Mouse (Mus musculus) thymus, postnatal 25 days (tissue): Measurements from ENCODE around the gene Ikbkg.
"Not testable (repeated sequence)": the region's sequence is repeated elsewhere in the genome, so short reads cannot be mapped to it uniquely, and the experiment has no call there.

Experiments
- DNase-seq: peaks from one replicate; pipeline ENCODE4 v3.0.0; 2022

The Ikbkg gene

DNA sequence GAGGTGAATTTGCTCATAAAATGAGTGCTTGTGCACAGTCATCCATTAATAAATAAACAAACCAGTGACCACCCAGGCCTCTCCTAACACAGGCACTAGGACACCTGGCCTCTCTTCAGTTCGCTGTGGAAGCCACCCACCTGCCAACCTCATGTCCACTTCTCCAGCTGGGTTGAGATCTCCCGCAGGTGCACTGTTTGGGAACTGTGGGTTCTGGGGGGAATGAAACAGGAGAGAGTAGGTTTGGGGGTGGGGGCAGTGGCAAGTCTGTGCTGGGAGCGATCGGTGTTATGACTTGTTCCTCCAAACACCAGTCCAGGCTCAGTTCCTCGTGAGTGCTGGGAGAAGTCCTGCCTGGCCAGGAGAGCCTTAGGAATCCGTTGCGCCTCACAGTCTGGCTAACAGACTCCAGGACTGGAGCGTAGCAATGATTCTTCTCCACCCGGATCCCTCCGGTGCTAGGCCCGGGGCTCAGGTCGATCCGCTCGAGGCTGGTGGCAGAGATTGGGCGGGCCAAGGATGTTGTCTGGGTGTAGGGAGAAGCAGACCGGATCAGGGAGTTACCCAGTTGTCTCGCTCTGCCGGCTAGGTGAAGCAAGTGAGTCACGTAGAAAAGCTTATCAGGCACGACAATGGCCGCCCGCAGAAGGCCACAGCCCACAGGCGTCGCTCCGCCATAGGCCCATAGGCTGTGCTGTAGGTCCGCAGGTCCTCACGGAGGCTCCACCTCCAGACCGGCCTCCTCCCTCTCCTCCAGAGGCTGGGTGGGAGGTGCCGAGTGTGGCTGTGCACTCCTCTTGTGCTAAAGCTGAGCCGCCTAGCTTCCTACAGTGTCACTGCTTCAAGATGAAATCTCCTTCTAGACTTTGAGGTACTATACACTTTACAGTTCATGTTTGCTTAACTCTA is at the start of gene Ikbkg, which contains the start of gene Fam3a:
Ikbkg (plus strand) TSS at position 756 of the 909 bp plus-strand sequence.
Fam3a (minus strand) TSS at position 738 of the 909 bp plus-strand sequence.
- peak; percentile 82 for DNase-seq

DNA sequence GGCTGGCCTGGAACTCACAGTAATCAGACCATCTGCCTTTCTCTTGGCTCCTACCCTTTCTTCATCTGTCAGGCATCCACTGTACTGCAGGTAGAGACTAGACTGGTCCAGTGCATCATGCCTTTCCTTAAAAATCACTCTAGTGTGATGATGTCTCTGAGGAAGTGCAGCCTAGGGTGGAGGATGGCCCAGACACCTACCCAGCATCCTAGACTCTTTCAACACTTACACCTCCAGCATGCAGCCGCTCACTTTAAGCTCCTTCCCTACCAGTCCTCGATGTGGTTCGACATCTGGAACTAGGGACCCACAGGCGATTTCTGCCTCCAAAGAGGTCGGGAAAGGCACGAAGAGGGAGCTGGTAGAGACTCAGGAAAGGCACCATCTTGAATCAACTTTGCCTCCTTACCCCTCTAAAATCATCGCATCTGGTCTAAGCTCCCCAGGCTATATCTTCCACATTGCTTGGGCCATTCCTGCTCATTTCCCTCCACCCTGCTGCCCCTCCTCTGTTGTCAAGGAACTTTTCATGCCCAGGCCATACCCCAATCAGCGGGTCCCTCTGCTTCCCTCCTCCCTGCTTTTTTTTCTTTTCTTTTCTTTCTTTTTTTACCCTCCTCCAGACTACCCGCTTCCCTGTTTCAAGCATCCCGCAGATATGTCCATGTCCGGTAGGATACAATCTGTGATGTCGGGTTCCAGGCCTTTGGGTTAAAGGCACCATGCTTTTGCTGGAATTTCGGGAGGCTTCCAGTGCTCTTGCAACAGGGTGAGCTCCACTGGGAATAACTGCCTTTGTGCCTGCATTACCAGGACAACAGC is 40.2 kb upstream of the Ikbkg start:
- DNase-seq = peak; percentile 2

DNA sequence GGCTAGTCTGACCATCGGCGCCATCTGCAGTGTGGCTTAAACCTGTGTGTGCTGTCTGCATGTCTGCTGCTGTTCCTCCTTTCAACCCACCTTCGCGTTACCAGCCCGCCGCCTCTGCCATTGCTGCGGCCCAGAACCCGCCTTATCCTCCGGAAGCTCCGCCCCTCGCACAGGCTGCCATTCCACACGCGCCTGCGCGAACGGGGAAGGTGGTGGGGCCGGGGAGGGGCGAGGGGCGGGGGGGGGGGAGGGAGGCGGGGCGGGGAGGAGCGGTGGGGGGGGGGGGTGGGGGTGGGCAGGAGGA is 39.7 kb upstream of the Ikbkg start, which contains the start of gene Lage3:
Lage3 (minus strand) TSS at position 152 of the 304 bp plus-strand sequence.
- DNase-seq = peak; percentile 83

DNA sequence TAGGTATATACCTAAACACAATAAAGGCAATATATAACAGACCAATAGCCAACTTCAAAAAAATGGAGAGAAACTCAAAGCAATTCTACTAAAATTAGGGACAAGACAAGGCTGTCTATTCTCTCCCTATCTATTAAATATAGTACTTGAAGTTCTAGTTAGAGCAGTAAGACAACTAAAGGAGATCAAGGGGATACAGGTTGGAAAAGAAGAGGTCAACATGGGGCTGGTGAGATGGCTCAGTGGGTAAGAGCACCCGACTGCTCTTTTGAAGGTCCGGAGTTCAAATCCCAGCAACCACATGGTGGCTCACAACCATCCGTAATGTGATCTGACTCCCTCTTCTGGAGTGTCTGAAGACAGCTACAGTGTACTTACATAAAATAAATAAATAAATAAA is 36.0 kb upstream of the Ikbkg start:
- not testable (repeated sequence) for DNase-seq

DNA sequence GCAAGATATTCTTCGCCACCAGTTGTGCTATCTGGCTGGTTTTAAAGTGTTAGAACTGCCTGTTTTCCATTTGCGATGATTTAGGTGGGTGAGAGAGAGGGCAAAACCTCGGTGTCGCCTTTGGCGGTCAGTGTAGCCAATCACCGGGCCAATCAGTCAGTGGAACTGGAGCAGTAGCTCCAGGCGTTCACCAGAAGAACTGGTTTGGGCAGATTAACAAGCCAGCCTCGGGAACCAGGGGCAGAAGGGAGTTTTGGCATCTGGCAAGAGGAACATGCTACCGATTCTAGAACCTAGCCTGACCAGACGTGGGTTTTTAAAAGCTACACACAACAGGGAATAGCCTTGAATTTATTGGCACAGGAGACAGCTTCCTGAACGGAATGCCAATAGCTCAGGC is 33.9 kb upstream of the Ikbkg start:
- no peak for DNase-seq

DNA sequence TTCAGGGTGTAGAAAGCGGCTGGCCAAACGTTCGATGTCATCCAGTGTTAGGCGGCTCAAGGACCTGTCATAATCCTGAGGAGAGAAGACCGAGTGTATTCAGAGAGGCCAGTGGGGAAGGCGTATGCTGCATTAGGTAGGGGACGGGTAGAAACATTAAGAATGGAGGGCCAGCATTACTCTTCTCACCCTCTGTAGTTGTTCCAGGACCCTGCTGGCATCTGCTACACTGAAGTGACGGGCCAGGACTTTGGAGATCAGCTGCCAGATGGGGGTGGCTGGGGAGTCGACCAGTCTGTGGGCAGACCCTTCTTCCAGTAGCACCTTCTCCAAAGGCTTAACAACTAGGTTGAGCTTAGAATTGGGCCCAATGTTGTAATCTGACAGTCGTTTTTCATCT is 25.6 kb upstream of the Ikbkg start:
- DNase-seq = no peak

DNA sequence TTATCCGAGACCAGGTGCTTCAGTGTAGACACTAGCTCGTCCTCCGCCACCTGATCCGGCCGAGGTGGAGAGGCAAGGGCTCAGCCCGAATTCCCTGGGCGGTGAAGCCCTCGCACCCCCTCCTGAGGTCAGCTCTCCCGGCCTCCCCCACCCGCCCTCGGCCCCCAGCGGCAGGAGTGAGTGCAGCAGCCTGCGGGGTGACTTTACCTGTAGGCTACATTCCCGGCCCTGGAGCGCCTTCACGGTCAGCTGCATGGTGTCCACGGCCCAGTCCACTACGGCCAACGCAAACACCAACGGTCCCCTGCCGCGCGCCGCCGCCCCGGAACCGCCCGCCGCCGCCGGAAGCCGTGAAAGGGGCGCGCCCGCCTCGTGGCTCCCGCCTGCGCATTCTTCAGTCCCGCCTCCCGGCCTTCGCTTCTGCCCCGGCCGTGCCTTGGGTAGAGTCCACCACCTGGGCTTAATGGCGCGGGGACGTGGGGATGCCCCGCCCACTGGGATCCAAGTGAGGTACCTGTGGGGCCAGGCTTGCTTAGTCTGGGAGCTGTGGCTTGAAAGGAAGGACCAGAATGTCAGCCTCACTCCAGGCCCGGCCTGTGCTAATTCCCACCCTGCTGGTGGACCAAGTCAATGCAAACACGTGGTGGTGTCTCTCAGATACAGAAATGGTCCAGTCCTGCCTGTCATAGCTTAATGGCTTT is 24.7 kb upstream of the Ikbkg start:
- DNase-seq = peak; percentile 66

DNA sequence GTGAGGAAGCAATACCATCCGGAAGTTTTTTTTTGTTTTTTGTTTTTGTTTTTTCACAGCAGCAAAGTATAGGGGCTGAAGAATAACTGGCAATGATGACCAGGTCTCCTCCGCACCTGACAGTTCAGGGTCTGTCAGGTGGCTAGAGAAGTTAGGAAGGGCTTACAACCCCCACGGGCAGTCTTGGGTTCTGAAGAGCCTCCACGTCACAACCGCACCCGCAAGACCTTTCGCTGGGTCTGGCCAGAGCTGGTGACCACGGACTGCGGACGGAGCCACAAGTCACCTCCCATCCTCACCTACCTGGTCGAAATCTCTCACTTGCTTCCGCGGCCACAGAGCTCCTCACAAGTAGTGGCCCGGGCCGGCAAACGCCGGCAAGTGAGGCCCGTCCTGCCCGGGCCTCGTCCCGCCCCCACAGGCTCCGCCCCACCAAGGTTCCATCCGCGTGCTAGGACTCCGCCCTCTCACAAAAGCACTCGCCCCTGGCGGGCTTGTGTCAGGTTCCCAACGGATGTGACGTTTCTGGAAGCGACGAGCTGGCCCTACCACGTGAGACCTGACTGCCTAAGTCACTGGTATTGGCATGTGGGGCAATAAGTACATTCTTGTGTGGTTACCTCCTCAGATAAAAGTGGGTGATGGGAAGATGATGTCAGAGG is 20.1 kb upstream of the Ikbkg start, which contains the start of the genes Ubl4a and Slc10a3:
Ubl4a (minus strand) TSS at position 331 of the 662 bp plus-strand sequence.
Slc10a3 (minus strand) TSS at position 462 of the 662 bp plus-strand sequence.
- DNase-seq = peak; percentile 85

DNA sequence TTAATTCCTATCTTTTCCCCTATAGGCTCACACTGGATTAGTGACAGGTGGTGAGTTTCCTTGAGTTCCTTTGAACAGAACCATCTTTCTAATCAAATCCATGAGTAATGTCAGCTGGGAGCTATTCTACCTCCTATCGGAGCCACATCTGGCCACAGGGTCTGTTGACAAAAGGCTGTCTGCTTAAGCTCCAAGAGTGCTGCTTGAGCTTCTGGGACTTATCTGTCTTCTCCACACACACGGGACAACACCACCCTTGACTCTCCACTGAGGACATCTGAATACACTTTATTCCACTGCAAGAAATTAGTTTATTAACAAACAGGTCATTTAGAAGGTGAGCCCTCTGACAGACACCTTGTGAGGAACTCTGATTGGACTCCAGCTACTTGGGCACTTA is 8.6 kb upstream of the Ikbkg start:
- no peak for DNase-seq

DNA sequence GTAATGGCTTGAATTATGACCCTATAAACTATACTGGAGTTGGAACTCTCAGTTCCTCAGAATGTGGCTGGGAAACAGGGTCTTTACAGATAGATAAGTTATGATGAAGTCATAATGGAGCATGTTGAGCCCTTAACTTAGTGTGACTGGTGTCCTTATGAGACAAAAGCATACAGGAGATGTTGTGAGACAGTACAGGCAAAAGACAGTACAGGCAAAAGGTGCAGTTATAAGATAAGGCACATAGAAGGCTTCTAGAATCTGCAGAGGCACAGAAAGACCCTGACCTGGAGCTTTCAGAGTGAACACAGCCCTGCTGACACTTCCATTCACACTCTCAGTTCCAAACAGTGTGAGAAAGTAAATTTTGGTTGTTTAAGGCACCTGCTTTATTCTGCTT is 4.9 kb upstream of the Ikbkg start:
- DNase-seq = no peak

DNA sequence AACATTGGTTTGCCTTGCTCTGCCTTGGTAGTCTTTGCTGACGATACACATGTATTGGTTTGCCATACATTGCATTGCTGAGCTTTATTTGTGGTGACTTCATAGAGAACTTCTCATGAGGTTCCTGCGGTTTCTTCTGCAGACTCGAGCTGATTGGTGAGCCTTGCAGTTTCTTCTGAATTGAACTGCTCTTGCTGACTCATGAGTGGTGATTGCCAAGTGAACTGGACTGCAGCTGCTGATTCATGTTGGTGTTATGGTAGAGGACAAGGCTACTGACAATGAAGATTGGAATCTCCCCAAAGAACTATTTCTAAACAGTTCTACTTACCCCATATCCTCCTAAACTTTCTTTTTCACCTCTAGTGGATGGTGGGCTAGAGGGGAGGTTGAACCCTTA is 7.0 kb downstream of the Ikbkg start:
- DNase-seq = no peak

DNA sequence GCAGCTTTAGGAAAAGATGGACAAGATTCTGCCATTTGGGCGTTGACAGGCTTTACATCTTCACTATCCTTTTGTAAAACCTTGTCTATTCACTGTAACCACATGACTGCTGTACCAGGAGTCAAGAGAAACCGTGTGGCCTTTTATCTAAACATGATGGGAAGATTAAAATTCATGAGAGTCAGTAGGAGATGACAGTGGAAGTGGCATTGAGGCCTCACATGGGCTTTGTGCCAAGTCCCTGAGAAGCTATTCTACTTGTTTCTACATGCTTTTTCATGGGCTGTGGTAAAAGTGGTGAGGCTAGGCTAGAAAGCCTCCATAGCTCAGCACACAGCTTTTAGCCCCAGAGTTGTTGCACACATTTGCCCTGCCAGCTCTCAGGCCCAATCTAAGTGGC is 15.2 kb downstream of the Ikbkg start:
- DNase-seq = no peak

DNA sequence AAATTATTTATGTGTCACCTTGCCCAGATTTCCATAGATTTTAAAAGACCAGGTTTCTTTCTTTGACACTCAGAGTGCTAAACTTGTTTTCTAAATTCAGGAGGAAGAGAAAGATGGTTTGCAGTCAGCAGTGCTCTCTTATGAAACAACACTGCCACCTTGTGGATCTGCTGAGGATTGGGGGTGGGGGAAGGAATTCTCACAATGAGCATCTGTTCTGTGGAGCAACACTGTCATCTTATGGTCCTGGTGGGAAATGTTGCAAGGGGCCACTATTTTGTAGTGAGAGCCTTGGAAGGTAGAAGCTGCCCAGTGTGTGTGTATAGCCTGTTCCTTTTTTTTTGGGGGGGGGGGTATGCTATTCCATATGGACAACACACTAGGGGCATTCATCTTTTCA is 20.3 kb downstream of the Ikbkg start:
- DNase-seq = peak; percentile 74

DNA sequence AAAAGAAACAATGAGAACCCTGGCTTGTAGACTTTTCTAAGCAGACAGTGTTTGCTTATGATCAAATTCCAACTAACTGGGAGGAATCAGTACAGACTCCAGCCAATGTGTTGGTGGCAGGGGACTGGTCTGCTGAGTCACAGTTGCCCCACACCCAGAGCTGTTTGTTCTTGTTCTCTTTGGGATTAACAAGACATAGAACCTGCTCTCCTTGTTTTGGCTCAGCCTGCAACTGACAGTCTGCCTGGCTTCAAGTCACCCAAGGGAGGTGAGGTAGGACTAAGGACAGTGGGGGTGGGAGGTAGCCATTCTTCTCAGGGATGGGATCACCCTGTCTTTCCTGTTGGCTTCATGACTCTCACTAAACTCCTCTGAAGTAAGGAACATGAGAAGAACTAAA is 31.4 kb downstream of the Ikbkg start:
- DNase-seq = no peak

DNA sequence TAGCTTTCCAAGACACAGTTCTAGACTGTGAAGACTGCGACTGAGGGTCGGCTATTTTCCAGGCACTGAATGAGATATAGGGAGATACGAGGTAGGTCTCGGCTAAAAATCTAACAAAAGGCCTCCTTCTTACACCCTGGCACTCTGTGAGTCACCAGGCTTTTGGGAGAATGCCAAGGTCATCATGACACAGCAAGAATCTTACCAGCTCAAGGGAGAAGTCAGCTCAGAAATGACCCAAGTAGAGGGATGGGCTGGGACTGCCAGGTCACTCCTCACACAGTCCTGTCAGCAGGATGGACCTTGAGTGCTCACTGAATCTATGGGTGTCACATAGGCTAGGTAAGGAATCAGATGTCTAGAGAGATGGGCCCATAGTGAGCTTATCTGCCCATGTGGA is 32.1 kb downstream of the Ikbkg start:
- DNase-seq = no peak

DNA sequence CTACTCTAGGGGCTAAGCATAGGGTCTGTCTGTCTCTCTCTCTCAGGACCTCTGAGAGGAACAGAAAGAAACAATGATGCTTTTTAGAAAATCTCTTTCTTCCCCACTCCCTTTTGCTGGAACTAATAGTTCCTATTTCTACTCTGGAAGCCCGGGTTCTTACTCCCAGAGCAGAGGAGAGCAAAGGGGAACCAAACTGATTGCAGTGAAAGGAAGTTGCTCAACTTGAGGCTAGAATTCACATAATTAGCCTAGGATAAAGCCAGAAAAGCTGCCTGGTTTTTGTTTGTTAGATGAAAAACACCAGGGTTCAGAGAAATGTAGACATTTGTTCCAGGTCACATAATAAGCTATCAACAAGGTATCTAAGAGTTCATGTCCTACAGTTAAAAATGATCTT is 33.2 kb downstream of the Ikbkg start:
- no peak for DNase-seq

DNA sequence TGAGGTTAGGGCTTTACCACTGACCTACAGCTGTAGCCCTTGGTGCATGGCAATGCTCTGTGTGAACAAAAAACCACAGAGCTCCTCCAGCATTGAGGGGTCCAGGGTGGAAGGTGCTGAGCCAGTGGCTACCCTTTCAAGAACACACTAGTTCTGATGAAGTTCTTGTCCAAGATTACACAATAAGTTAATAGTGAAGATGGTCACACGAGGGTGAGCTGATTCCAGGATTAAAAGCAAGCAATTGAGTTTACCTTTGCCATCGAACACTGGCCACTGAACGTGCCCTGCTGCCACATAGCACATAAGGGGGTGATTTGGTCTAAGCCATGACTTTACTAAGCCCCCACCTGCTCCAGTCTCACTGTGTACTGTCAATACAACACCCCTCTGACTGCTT is 34.0 kb downstream of the Ikbkg start:
- no peak for DNase-seq

DNA sequence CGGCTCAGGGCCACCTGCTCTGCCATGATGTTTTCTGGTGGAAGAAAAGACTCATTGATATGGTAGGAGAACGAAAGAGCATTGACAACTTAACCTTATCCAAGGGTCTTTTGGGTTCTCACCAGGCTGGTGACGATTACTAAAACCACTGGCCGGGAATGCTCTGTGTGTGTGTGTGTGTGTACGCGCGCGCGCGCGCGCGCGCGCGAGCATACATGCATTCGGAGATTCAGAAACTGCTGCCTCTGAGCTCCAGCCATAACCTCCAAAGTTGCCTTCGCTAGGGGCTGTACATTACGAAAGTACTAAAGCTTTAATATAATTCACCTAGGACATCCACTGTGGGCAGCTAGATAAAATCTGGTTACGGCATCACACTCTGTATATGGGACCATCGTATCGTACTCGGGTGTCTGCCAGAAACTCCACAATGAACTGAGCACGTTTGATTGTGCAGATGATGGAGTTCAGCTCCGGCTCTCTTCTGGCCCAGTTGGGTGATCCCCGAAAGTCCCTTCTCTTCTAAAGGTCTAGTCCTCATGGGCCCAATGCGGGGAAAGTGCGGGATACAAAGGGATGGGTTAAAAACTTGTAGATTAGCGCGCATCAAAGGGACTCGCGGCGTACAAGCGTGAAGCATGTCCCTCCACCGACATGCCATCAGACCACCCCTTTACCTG is 35.2 kb downstream of the Ikbkg start:
- no peak for DNase-seq

DNA sequence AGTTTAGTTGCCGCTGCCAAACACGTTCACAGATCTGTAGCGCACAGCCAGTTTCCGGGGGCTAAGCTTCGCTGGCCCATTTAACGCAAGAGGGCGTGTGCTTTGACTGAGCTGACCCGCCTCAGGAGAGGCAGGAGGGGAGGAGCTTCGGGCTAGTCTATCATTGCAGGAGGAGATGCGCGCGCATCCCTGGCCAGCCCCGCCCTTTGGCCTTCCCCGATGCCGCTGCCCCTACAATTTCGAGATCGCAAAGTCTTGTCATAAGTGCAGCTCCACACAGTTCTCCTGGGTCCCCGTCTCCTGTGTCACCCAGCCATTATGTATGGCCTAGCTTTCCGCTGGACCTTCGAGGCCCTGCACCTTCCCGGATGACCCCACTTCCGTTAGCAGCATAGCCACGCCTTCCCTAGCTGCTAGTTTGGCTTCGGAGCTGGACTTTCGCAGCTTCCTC is 35.8 kb downstream of the Ikbkg start, which contains the start of gene G6pdx:
G6pdx (minus strand) TSS at position 369 of the 451 bp plus-strand sequence.
- peak; percentile 89 for DNase-seq

DNA sequence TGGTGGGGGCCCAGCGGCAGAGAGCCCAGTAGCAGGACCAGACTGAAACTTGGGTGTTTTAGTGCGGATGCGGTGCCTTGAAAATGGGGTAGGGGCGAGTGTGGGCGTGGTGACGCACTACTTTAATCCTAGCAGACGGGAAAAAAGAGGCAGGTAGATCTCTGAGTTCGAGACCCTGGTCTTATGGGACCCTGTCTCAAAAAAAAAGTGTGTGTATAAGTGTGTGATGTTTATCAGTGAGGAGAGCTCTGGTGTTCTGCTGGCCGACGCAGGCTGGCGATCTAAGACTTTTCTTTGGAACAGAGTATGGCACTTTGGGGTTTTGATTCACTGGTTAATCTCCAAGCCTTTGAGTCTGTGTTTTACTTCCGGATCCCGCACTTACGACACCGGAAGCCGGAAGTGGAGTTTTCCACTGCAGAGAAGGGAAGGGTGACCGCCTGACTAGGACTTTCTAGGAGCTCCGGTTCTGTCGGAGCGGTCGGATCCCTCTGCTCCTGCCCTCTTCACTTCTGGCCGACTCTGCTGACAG is 36.3 kb downstream of the Ikbkg start:
- peak; percentile 72 for DNase-seq

DNA sequence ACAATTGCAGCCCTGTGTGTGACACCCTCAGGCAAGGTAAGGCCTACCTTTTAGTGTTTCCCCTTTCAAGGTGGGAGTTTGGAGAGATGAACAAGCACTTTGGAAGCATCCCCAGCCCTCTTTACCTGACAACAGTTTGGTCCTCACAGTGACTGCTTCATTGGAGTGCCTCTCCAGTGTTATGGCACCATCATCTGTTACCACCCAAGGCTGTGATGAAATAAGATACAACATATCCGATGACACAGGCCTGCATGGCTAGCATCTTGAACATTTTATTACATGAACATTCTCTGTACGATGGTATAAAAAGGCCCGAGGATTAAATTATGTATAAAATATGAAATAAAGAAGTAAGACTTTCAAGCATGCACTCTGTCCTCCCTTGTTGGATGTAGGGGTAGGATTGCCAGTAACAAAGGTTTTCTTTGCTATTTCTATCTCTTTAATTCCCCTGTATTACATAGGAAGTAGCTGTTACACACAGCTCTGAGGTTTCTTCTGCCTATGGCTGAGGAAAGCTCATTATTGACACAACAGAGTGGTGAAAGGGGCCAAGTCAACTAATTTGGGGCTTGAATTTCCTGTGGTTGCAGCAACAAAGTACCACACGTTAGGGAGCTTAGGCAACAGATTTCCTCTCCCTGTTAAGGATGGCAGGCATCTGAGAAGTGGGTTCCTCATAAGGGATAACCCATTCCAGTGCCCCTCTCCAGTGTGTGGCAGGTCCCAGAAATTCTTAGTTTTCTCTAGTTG is 58.2 kb downstream of the Ikbkg start:
- no peak for DNase-seq
